Mouse (Mus musculus): ENCODE data around the gene Jaml.

DNA sequence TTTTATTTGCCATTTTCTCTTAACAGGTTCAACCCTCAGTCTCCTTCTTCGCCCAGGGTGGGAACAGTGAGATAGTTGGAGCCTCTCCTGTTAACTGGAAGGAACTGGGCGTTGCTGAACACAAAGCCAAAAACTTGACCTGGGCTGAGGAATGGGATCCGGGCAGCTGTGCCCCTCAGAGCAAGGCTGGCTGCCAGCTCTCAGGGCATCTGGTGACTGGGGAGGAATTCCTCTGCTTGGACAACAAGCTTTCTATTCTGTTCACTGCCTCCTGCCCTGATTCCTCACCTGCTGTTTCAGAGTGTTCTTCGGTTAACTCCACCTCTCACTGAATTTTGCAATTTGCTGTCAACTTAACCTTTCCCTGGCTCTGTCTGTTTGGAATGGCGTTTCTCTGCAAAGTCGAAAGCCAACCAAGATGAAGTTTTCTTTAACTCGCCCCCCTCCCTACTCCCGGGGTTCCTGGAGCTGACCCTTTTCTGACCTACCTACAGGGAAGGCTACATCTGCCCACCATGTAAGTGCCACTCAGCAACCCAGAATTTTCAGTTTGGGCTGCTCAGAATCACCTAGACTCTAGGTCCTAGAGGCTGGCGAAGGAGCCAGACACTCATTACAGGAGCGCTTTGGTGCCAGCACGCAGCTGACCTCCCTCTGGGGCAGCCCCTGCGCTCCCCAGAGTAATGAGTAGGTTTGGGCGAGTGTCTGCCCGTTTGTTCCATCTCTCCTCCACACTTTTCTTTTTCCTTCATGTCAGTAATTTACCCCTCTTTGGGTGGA, 38.7 kb upstream of the Jaml start:
- no peak for TF ChIP-seq CTCF (IDR thresholded peaks at IDR 0.05; ENCODE audit: control insufficient read depth, insufficient read depth, insufficient replicate concordance, low read depth, low read length)
- TF ChIP-seq POLR2A (IDR thresholded peaks at IDR 0.05; ENCODE audit: control insufficient read depth, low read depth, low read length), result no peak
